Mouse (Mus musculus) intestine, embryonic 15.5 days (tissue): ENCODE data around the gene Stard13. TPM values are rescaled to one million over a fixed set of nuclear protein-coding genes. Genes with fewer than 3 reads are reported as not detected.

Source experiments
- ATAC-seq: fragments of 200-750 bp; cut with Nextera tagmentation; 2 replicates; pipeline ENCODE4 v1.8.0; 2017; ENCODE audit warnings: moderate TSS enrichment, moderate library complexity
- H3K27ac ChIP-seq: fragments of 300-500 bp; sonication (generic); 2 replicates; pipeline ENCODE4 v1.5.1; 2015; ENCODE audit warnings: mild to moderate bottlenecking, inconsistent platforms
- H3K27me3 ChIP-seq: fragments of 300-500 bp; sonication (generic); replicated peaks from 2 replicates; pipeline ENCODE4 v1.6.1; 2015; ENCODE audit warnings: inconsistent platforms
- H3K36me3 ChIP-seq: fragments of 300-500 bp; sonication (generic); 2 replicates; pipeline ENCODE4 v1.6.1; 2015; ENCODE audit warnings: inconsistent platforms
- H3K4me1 ChIP-seq: fragments of 300-500 bp; sonication (generic); replicated peaks from 2 replicates; pipeline ENCODE4 v1.6.1; 2015; ENCODE audit warnings: inconsistent platforms
- H3K4me2 ChIP-seq: fragments of 300-500 bp; sonication (generic); replicated peaks from 2 replicates; pipeline ENCODE4 v1.6.1; 2015; ENCODE audit warnings: mild to moderate bottlenecking, inconsistent platforms
- H3K4me3 ChIP-seq: fragments of 300-500 bp; sonication (generic); replicated peaks from 2 replicates; pipeline ENCODE4 v1.5.1; 2015; ENCODE audit warnings: inconsistent platforms
- H3K9ac ChIP-seq: fragments of 300-500 bp; sonication (generic); 2 replicates; pipeline ENCODE4 v1.6.1; 2015; ENCODE audit warnings: inconsistent platforms
- H3K9me3 ChIP-seq: fragments of 300-500 bp; sonication (generic); 2 replicates; pipeline ENCODE4 v1.6.1; 2016; ENCODE audit warnings: inconsistent platforms
- WGBS: fragments of 180-500 bp; shearing (Covaris S2); methylation state at CpG from one replicate; pipeline ENCODE4 v1.1.7; 2015; 5-methylcytosine and 5-hydroxymethylcytosine counted together
- polyA plus RNA-seq: library from polyadenylated mRNA; unstranded; fragments of >200 nt; fragmentation: Nextera tagmentation; extraction: Ambion mirVana; gene quantifications from 2 replicates; pipeline ENCODE4 v1.2.1, GENCODE M21; 2015

Stard13 gene
- polyA plus RNA-seq, 1 experiment from 2014 or later: 12.6 TPM

DNA sequence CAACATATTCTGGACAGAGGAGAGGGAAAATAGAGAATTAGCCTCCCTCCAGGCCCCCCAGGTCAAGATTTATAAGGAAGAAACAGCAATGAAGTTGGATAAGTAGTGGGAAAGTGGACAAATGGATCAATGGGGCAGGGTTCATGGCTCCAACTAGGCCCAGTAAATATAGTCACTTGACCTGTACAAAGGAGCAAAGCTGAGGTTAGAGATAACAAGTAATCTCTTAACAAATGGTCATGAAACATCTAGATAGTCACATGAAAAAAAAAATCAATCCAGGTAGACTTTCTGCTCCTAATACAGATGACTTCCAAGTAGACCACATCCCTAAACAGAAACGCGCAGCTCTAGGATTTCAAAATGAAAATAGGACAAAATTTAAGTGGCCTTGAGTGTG, 155.7 kb downstream of the Stard13 start:
- H3K4me1 ChIP-seq: no peaks in the 10 kb centered on the region
- 86% methylated on average over 2 of the region's 2 CpGs for WGBS
- H3K36me3 ChIP-seq: no peaks in the 10 kb centered on the region
- no peak overlapping the region for H3K4me3 ChIP-seq
- no peak overlapping the region for H3K9ac ChIP-seq
- ATAC-seq: no peak
- no peak overlapping the region for H3K27ac ChIP-seq
- no peaks in the 10 kb centered on the region for H3K27me3 ChIP-seq
- H3K4me2 ChIP-seq: no peak overlapping the region
- H3K9me3 ChIP-seq: no peaks in the 10 kb centered on the region

DNA sequence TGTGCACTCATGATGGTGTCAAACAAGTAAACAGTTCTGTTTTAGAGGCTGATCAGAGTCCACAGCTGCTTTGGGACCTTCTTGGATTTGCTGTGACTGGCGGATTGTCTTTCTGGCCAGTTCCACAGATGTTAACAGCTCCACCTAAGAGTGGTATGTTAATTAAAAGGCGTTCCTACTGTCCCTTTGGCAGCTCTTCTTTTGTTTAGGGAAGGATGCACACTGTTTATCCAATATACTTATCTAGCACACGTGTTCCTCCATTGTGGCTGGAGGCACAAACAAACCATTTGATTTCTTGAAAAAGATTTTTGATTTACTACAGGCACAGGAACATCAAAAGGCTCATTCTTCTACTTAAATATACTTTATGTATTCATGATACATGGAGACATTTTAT, 156.7 kb downstream of the Stard13 start:
- Histone ChIP-seq H3K9ac (no peak overlapping the region), H3K27ac (no peak overlapping the region), H3K36me3 (no peaks in the 10 kb centered on the region), H3K4me3 (no peak overlapping the region), H3K4me1 (no peaks in the 10 kb centered on the region), H3K27me3 (no peaks in the 10 kb centered on the region), H3K4me2 (no peak overlapping the region), H3K9me3 (no peaks in the 10 kb centered on the region)
- no peak for ATAC-seq
- WGBS: 59% methylated on average over 3 of the region's 3 CpGs

DNA sequence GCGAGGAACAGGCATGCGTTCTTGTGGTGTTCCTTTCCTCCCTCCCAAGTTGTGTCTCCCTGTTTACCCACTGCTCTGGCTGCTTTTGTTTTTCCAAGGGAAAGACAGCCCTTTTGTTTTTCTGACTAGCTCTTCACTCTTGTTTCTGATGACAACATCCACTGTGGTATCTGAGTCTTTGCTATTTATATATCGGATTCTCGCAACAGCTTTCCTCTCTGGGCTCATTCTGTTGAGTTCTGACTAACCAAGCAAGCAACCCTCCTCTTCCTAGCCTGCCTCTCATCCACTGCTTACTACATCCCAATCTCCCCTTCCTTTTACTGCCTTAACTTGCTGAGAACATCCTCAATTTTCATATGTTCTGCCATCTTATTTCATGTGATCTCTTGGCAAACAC, 159.4 kb downstream of the Stard13 start:
- no peak overlapping the region for H3K9ac ChIP-seq
- no peak for ATAC-seq
- no peak overlapping the region for H3K4me3 ChIP-seq
- no peaks in the 10 kb centered on the region for H3K36me3 ChIP-seq
- 85% methylated on average over 4 of the region's 4 CpGs for whole genome bisulfite sequencing
- no peaks in the 10 kb centered on the region for H3K4me1 ChIP-seq
- H3K27ac ChIP-seq: no peak overlapping the region
- H3K4me2 ChIP-seq: no peak overlapping the region
- no peaks in the 10 kb centered on the region for H3K9me3 ChIP-seq
- no peaks in the 10 kb centered on the region for H3K27me3 ChIP-seq

DNA sequence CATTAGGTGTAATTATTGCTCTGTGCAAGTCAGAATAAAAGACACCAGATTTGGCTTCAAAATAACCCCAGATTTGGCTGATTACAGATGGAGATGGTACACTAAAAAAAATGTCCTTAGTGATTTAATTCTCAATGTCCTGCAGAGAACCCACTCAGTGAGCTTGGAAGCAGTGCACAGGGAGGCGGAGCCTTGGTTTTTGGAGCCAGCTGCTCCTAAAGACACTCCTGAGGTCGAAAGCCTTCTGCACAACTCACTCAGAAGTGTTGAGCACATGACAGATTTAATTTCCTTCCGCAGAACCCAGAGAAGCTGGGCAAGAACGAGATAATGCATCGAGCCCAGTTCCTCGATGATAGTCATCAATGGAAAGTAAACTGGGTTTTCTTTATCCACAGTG, 162.2 kb downstream of the Stard13 start:
- H3K9me3 ChIP-seq: no peaks in the 10 kb centered on the region
- no peaks in the 10 kb centered on the region for H3K36me3 ChIP-seq
- H3K4me1 ChIP-seq: no peaks in the 10 kb centered on the region
- H3K4me3 ChIP-seq: no peak overlapping the region
- no peak overlapping the region for H3K27ac ChIP-seq
- 60% methylated on average over 6 of the region's 6 CpGs for WGBS
- no peak overlapping the region for H3K4me2 ChIP-seq
- ATAC-seq: no peak
- no peak overlapping the region for H3K9ac ChIP-seq
- H3K27me3 ChIP-seq: no peaks in the 10 kb centered on the region

DNA sequence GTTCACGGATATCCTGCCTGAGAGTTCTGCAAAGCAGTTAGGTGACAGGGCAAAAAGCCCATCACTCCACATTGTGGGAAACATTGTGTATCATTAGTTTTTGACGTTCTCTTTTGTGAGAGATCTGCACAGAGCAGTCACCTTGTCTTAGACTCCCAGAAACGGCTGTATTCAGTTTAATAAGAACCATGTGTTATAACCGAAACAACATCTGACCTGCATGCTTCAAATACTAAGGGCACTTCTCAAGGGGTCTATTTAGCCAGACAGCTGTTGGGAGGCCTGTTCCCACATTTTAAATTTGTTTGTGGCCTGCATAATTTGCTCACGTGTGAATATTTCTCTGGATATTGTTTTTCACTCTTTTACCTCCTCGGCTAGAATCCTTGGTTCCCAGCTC, 162.7 kb downstream of the Stard13 start:
- Histone ChIP-seq H3K27ac (no peak overlapping the region), H3K9me3 (no peaks in the 10 kb centered on the region), H3K4me1 (no peaks in the 10 kb centered on the region), H3K27me3 (no peaks in the 10 kb centered on the region), H3K4me2 (no peak overlapping the region), H3K9ac (no peak overlapping the region), H3K36me3 (no peaks in the 10 kb centered on the region), H3K4me3 (no peak overlapping the region)
- ATAC-seq: no peak
- 70% methylated on average over 6 of the region's 6 CpGs for WGBS

DNA sequence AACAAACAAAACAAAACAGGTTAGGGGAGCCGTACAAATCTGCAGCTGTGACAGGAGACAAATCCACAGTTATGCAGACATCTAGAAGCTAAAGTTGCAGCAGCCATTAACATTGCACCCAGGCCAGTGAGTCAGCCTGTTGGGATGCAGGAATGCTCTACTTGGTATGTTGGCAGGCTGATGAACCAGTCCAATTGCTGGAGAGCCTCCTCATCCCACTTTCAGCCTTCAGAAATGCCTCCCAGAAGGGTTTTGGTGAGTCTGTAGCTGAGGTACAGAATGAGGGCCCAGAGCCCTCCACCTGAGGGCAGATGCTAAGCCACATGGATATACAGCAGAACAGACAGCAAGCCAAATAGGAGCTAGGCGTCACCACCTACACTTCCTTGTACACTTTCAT, 164.1 kb downstream of the Stard13 start:
- 80% methylated on average over 2 of the region's 2 CpGs for WGBS

DNA sequence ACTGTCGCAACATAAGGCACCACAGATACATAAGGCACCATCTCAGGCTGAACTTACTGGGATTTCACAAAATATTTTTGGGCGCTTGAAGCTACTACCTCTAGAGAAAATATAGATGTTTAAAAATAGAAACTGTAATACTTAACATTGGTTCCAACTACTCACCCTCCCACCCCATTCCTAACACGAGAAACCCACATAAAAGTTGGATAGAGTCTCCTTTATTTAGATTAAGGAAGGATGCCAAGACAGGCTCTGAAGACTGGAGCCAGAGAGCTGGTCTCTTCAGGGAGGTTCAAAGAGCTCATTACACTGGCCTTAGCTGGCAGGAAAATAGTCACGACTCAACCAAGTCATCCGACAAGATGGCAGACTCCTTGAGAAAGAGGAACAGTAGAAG, 167.6 kb downstream of the Stard13 start:
- peaks cover 17% of the 10 kb centered on the region for H3K36me3 ChIP-seq
- 68% methylated on average over 5 of the region's 5 CpGs for WGBS
- ATAC-seq: no peak

More for the DNA sequence above, 164.1 kb downstream of the Stard13 start:
- no peaks in the 10 kb centered on the region for H3K36me3 ChIP-seq
- no peaks in the 10 kb centered on the region for H3K9me3 ChIP-seq
- H3K27me3 ChIP-seq: no peaks in the 10 kb centered on the region
- no peak for ATAC-seq
- H3K4me2 ChIP-seq: no peak overlapping the region
- no peaks in the 10 kb centered on the region for H3K4me1 ChIP-seq
- H3K9ac ChIP-seq: no peak overlapping the region
- H3K27ac ChIP-seq: no peak overlapping the region
- H3K4me3 ChIP-seq: no peak overlapping the region

DNA sequence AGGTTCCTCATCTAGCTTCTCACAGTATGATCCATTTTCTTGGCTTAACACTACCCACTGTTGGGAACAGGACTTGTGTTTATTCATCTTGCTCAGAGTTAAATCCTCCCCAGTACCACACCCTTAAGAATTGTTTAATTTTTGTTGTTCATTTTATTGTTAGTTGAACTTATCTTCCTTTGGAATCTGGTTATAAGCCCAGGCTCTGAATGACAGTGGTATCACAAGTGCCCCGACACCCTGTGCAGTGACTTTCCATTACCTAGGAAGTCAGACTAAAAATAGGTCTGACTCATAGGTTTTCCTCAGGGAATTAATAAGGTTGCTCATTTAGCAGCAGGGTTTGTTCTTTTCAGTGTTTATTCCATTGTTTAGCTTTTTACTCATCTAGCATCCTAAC, 168.4 kb downstream of the Stard13 start:
- no peak overlapping the region for H3K9ac ChIP-seq
- no peaks in the 10 kb centered on the region for H3K27me3 ChIP-seq
- H3K4me3 ChIP-seq: no peak overlapping the region
- H3K9me3 ChIP-seq: no peaks in the 10 kb centered on the region
- WGBS: 80% methylated on average over 1 of the region's 1 CpGs
- no peak overlapping the region for H3K27ac ChIP-seq
- peaks cover 17% of the 10 kb centered on the region for H3K36me3 ChIP-seq
- no peak overlapping the region for H3K4me2 ChIP-seq
- ATAC-seq: no peak
- peaks cover 3% of the 10 kb centered on the region; the same call in 1 of the 2 replicates for H3K4me1 ChIP-seq

More for the DNA sequence above, 167.6 kb downstream of the Stard13 start:
- no peak overlapping the region for H3K9ac ChIP-seq
- no peak overlapping the region for H3K27ac ChIP-seq
- H3K9me3 ChIP-seq: no peaks in the 10 kb centered on the region
- H3K4me3 ChIP-seq: no peak overlapping the region
- H3K27me3 ChIP-seq: no peaks in the 10 kb centered on the region
- no peak overlapping the region for H3K4me2 ChIP-seq
- no peaks in the 10 kb centered on the region for H3K4me1 ChIP-seq

DNA sequence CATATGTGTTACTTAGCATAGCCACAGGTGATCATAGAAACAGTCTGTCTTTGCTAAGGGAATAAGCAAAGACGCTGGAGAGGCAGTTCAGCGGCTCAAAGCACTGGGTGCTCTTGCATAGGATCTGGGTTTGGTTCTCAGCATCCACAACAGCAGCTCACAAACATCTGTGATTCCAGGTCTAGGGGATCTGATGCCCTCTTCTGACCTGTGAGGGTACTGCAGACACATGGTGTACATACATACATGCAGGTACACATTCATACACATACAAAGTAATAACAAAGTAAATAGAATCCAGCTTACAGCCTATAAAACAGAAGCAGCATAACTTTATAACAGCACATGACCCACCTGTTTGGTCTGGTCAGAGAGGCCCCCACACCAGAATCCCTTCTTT, 171.7 kb downstream of the Stard13 start:
- Histone ChIP-seq H3K4me2 (no peak overlapping the region), H3K36me3 (peaks cover 17% of the 10 kb centered on the region), H3K9me3 (no peaks in the 10 kb centered on the region), H3K27ac (no peak overlapping the region), H3K27me3 (no peaks in the 10 kb centered on the region), H3K4me3 (no peak overlapping the region), H3K4me1 (peaks cover 4% of the 10 kb centered on the region; the same call in 1 of the 2 replicates), H3K9ac (no peak overlapping the region)
- ATAC-seq: no peak
- WGBS: 82% methylated on average over 2 of the region's 2 CpGs

DNA sequence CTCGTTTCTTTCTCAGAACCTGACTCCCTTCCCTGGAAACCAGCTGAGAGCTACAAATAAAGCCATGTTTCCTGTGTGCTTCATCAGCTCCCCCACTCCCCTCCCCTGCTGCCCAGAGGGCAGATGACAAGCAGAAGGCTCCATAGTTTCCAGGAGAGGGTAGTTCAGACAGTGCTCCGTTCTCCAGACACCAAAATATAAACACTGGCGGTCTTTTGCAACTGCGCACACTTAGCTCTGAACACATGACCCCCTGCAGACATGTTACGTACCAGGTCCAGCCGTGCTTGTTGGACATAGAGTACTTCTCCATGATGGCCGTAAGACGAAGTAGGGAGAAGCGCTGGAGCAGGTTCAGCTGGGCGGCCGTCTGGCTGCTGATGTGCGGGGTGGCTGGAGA, 173.2 kb downstream of the Stard13 start:
- Histone ChIP-seq H3K4me1 (peaks cover 14% of the 10 kb centered on the region), H3K9ac (no peak overlapping the region), H3K27ac (peak overlapping the region; percentile 60), H3K4me2 (no peak overlapping the region), H3K4me3 (no peak overlapping the region), H3K9me3 (no peaks in the 10 kb centered on the region), H3K36me3 (peaks cover 21% of the 10 kb centered on the region), H3K27me3 (no peaks in the 10 kb centered on the region)
- WGBS: 39% methylated on average over 12 of the region's 12 CpGs
- ATAC-seq: peak; percentile 58

DNA sequence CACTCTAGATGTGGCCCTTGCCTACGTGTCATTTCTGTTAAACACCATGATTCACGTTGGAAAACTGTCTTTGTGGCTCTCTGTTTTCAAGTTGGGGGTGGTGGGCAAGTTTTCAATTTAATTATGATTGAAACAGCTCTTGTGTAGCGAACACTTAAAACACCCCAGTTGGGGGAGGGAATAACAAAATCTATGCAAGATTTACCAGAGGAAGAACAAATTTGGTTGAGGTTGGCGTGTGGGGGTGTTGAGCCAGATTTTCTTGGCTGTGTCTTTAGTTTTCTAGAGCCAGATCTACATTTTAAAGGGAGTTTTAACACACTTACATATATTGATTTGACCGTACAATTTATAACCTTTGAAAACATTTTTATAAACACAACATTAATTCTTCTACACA, 173.9 kb downstream of the Stard13 start:
- Histone ChIP-seq H3K9ac (no peak overlapping the region), H3K4me3 (no peak overlapping the region), H3K27me3 (no peaks in the 10 kb centered on the region), H3K27ac (no peak overlapping the region), H3K4me2 (no peak overlapping the region), H3K9me3 (no peaks in the 10 kb centered on the region), H3K36me3 (peaks cover 21% of the 10 kb centered on the region), H3K4me1 (peaks cover 14% of the 10 kb centered on the region)
- 62% methylated on average over 5 of the region's 5 CpGs for WGBS
- no peak for ATAC-seq

DNA sequence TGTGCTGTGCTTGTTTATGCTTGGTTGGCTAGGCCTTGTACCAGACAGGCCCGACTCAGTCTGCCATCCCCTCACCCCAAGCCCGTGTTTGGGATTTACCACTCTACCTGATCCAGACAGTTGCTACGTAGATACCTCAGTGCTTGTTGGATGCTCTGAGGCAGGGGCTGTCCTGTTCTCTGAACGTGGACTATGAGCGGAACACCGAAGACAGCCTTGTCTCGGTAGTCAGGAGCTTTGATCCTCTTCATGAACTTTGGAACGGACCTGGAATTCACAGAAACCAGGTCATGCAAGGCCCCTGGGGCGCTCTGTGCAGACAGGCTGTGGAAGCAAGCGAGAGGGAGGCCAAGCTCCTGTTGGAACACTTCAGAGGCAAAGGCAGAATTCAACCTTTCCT, 174.3 kb downstream of the Stard13 start:
- no peaks in the 10 kb centered on the region for H3K9me3 ChIP-seq
- ATAC-seq: no peak
- WGBS: 83% methylated on average over 10 of the region's 10 CpGs
- no peak overlapping the region for H3K9ac ChIP-seq
- no peak overlapping the region for H3K4me3 ChIP-seq
- peaks cover 14% of the 10 kb centered on the region for H3K4me1 ChIP-seq
- peaks cover 21% of the 10 kb centered on the region for H3K36me3 ChIP-seq
- no peaks in the 10 kb centered on the region for H3K27me3 ChIP-seq
- no peak overlapping the region for H3K4me2 ChIP-seq
- H3K27ac ChIP-seq: no peak overlapping the region

DNA sequence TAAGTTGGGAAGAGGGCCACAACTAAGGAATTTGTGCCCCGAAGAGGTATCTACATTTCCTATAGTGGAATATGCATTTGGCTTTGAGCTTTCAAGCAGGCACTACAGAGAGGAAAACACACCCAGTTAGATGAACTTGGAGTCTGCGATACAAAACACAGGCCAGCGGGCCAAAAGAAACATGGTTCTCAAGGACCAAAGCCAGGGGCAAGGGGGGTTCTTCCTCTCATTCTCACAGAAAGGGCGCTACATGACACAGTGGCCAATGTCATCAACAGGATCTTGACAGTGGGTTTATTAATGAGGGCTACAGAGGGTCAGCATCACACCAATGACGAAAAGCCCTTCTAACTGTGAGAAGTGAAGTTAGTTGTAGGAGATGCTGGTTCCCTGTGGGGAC, 175.9 kb downstream of the Stard13 start:
- H3K36me3 ChIP-seq: peaks cover 14% of the 10 kb centered on the region
- no peak overlapping the region for H3K27ac ChIP-seq

More for the DNA sequence above, 175.9 kb downstream of the Stard13 start:
- Histone ChIP-seq H3K9ac (no peak overlapping the region), H3K27me3 (no peaks in the 10 kb centered on the region), H3K4me1 (peaks cover 14% of the 10 kb centered on the region), H3K9me3 (no peaks in the 10 kb centered on the region), H3K4me2 (no peak overlapping the region), H3K4me3 (no peak overlapping the region)
- WGBS: 91% methylated on average over 5 of the region's 5 CpGs
- ATAC-seq: no peak
